Mouse (Mus musculus): Measurements from ENCODE around the gene Tgm2. TPM values are rescaled to one million over a fixed set of nuclear protein-coding genes. Genes with fewer than 3 reads are reported as not detected.
A peak's percentile ranks its signal among the peaks of the same experiment; 100 is the strongest.

Tgm2 gene
- polyA plus RNA-seq, 1 experiment from 2014 or later, result 109 TPM

GRCm38 (mm10) chr2:158151077-158151476 is 4.8 kb upstream of the Tgm2 start:
- 92% methylated on average over 3 of the region's 3 CpGs for WGBS
- ATAC-seq (ENCODE audit: low FRiP score, low TSS enrichment) (no peak), DNase-seq (ENCODE audit: low spot score) (no peak)
- H3K36me3 ChIP-seq (ENCODE audit: control insufficient read depth, insufficient read depth, low read length), result no peaks in the 10 kb centered on the region
- peak; percentile 55 for TF ChIP-seq CTCF (IDR thresholded peaks at IDR 0.05; ENCODE audit: low read depth)
- no peak for TF ChIP-seq EP300 (optimal IDR thresholded peaks at IDR 0.05)
- H3K4me1 ChIP-seq (replicated peaks; ENCODE audit: control insufficient read depth, insufficient read depth), result no peaks in the 10 kb centered on the region
- H3K27ac ChIP-seq (replicated peaks), result no peak overlapping the region
- H3K9ac ChIP-seq (ENCODE audit: low read length), result no peak overlapping the region
- no peak overlapping the region for H3K4me2 ChIP-seq (replicated peaks; ENCODE audit: low read depth)
- H3K27me3 ChIP-seq (ENCODE audit: control insufficient read depth, insufficient read depth, low read length), result no peaks in the 10 kb centered on the region
- H3K9me3 ChIP-seq (ENCODE audit: control insufficient read depth, low read length), result no peaks in the 10 kb centered on the region
- H3K4me3 ChIP-seq (ENCODE audit: low read depth, low read length), result no peak overlapping the region

GRCm38 (mm10) chr2:158146971-158147370 is 735 bp upstream of the Tgm2 start:
- TF ChIP-seq EP300 (optimal IDR thresholded peaks at IDR 0.05), result no peak
- no peak for TF ChIP-seq CTCF (IDR thresholded peaks at IDR 0.05; ENCODE audit: low read depth)
- no peaks in the 10 kb centered on the region for H3K36me3 ChIP-seq (ENCODE audit: control insufficient read depth, insufficient read depth, low read length)
- 0 out of 2 replicates have a peak, but pooled peaks cover 6% of the 10 kb centered on the region for H3K4me1 ChIP-seq (replicated peaks; ENCODE audit: control insufficient read depth, insufficient read depth)
- H3K9me3 ChIP-seq (ENCODE audit: control insufficient read depth, low read length), result no peaks in the 10 kb centered on the region
- no peak overlapping the region for H3K27ac ChIP-seq (replicated peaks)
- no peak overlapping the region for H3K9ac ChIP-seq (ENCODE audit: low read length)
- no peak overlapping the region for H3K4me2 ChIP-seq (replicated peaks; ENCODE audit: low read depth)
- 93% methylated on average over 8 of the region's 8 CpGs for WGBS
- H3K4me3 ChIP-seq (ENCODE audit: low read depth, low read length), result no peak overlapping the region
- no peak for DNase-seq (ENCODE audit: low spot score)
- ATAC-seq (ENCODE audit: low FRiP score, low TSS enrichment), result no peak
- no peaks in the 10 kb centered on the region for H3K27me3 ChIP-seq (ENCODE audit: control insufficient read depth, insufficient read depth, low read length)

GRCm38 (mm10) chr2:158145528-158146065 is 639 bp downstream of the Tgm2 start:
- 38% methylated on average over 5 of the region's 5 CpGs for WGBS
- ATAC-seq (ENCODE audit: low FRiP score, low TSS enrichment), result 0 out of 2 replicates have a peak, but pooled peaks have one; percentile 2
- Histone ChIP-seq H3K4me3 (ENCODE audit: low read depth, low read length) (peak overlapping the region; percentile 58), H3K4me2 (replicated peaks; ENCODE audit: low read depth) (peak overlapping the region; percentile 66), H3K36me3 (ENCODE audit: control insufficient read depth, insufficient read depth, low read length) (no peaks in the 10 kb centered on the region), H3K27me3 (ENCODE audit: control insufficient read depth, insufficient read depth, low read length) (no peaks in the 10 kb centered on the region), H3K4me1 (replicated peaks; ENCODE audit: control insufficient read depth, insufficient read depth) (peaks cover 10% of the 10 kb centered on the region; the same call in 1 of the 2 replicates), H3K9me3 (ENCODE audit: control insufficient read depth, low read length) (no peaks in the 10 kb centered on the region), H3K9ac (ENCODE audit: low read length) (peak overlapping the region; percentile 77), H3K27ac (replicated peaks) (peak overlapping the region; percentile 80)
- TF ChIP-seq EP300 (optimal IDR thresholded peaks at IDR 0.05) (no peak), CTCF (IDR thresholded peaks at IDR 0.05; ENCODE audit: low read depth) (no peak)
- DNase-seq (ENCODE audit: low spot score), result no peak

- DNase-seq (ENCODE audit: low spot score) (no peak), ATAC-seq (ENCODE audit: low FRiP score, low TSS enrichment) (no peak)
- no peaks in the 10 kb centered on the region for H3K36me3 ChIP-seq (ENCODE audit: control insufficient read depth, insufficient read depth, low read length)
- peak overlapping the region; percentile 58 for H3K4me3 ChIP-seq (ENCODE audit: low read depth, low read length)
- no peaks in the 10 kb centered on the region for H3K9me3 ChIP-seq (ENCODE audit: control insufficient read depth, low read length)
- H3K27me3 ChIP-seq (ENCODE audit: control insufficient read depth, insufficient read depth, low read length), result no peaks in the 10 kb centered on the region
- 0 out of 2 replicates have a peak overlapping the region, but pooled peaks have one; percentile 49 for H3K27ac ChIP-seq (replicated peaks)
- peak overlapping the region; percentile 77 for H3K9ac ChIP-seq (ENCODE audit: low read length)
- WGBS, result 60% methylated on average over 6 of the region's 6 CpGs
- peaks cover 12% of the 10 kb centered on the region; the same call in 1 of the 2 replicates for H3K4me1 ChIP-seq (replicated peaks; ENCODE audit: control insufficient read depth, insufficient read depth)
- peak overlapping the region; percentile 66 for H3K4me2 ChIP-seq (replicated peaks; ENCODE audit: low read depth)
- TF ChIP-seq EP300 (optimal IDR thresholded peaks at IDR 0.05), result no peak
- TF ChIP-seq CTCF (IDR thresholded peaks at IDR 0.05; ENCODE audit: low read depth), result no peak
Measured at GRCm38 (mm10) chr2:158144750-158145527, 1.3 kb downstream of the Tgm2 start.

GRCm38 (mm10) chr2:158144263-158144662 is 2.0 kb downstream of the Tgm2 start:
- Histone ChIP-seq H3K27me3 (ENCODE audit: control insufficient read depth, insufficient read depth, low read length) (no peaks in the 10 kb centered on the region), H3K4me3 (ENCODE audit: low read depth, low read length) (0 out of 2 replicates have a peak overlapping the region, but pooled peaks have one; percentile 58), H3K9me3 (ENCODE audit: control insufficient read depth, low read length) (no peaks in the 10 kb centered on the region), H3K4me2 (replicated peaks; ENCODE audit: low read depth) (peak overlapping the region; percentile 66), H3K4me1 (replicated peaks; ENCODE audit: control insufficient read depth, insufficient read depth) (peaks cover 12% of the 10 kb centered on the region; the same call in 1 of the 2 replicates), H3K9ac (ENCODE audit: low read length) (peak overlapping the region; percentile 77; the same call in 1 of the 2 replicates), H3K36me3 (ENCODE audit: control insufficient read depth, insufficient read depth, low read length) (no peaks in the 10 kb centered on the region), H3K27ac (replicated peaks) (no peak overlapping the region; the same call in 1 of the 2 replicates)
- no peak for DNase-seq (ENCODE audit: low spot score)
- TF ChIP-seq CTCF (IDR thresholded peaks at IDR 0.05; ENCODE audit: low read depth), result no peak
- TF ChIP-seq EP300 (optimal IDR thresholded peaks at IDR 0.05), result no peak
- 48% methylated on average over 8 of the region's 8 CpGs for WGBS
- ATAC-seq (ENCODE audit: low FRiP score, low TSS enrichment), result no peak
